Comparison of ENCODE assay signal across 25 mouse cellular contexts in the genomic region with DNA sequence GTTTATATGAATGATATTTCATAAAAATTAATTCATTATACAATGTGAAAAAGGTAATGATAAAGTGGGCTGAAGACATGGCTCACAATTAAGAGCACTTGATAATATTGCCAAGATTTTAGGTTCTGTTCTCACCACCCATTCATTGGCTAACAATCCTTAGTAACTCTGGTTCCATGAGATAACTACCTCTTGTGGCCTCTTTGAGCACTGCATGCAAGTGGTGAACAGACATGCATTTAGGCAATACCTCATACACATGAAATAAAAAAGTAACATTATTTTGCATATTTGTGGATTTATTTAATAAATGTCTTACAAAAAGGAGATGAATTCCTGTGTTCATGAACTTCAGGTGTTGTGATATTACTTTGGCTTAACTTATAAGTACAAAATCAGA.
DNase-seq lines count a peak whose midpoint lies in the region; ATAC-seq and TF ChIP-seq lines count a peak whose summit lies in the region.
"Had no signal": no experiment of that assay in that cellular context is flagged by ENCODE, and none has a peak within 500 bp of the region (broad histone marks: within the 10 kb centered on the region; RNA-seq: fewer than 3 reads in every experiment).

No protein-coding gene starts in this region.

- no peak overlapping the region for H3K4me2 ChIP-seq in kidney, postnatal 0 days (ENCODE audit: low read length)
- H3K4me2 ChIP-seq in lung, embryonic 14.5 days, result no peak overlapping the region
- no peak overlapping the region for H3K4me2 ChIP-seq in stomach, postnatal 0 days (replicated peaks; ENCODE audit: low read depth)
- H3K4me2 ChIP-seq: embryonic facial prominence, embryonic 15.5 days; forebrain, embryonic 15.5 days; heart, embryonic 15.5 days; hindbrain, embryonic 13.5 days had no signal

- TF ChIP-seq POLR2A in MEL (IDR thresholded peaks at IDR 0.05; ENCODE audit: control insufficient read depth in 1 of 2, insufficient read depth in 1 of 2, low read depth in 1 of 2, low read length in 2 of 2, poor library complexity in 1 of 2), result no peak

- no peak for TF ChIP-seq EP300 in MEL (IDR thresholded peaks at IDR 0.05; ENCODE audit: low read depth in 1 of 2, low read length in 2 of 2)
- TF ChIP-seq EP300 in stomach, postnatal 0 days (optimal IDR thresholded peaks at IDR 0.05), result no peak

- H3K4me3 ChIP-seq in kidney, postnatal 0 days (replicated peaks; ENCODE audit: low read depth, low read length), result no peak overlapping the region
- H3K4me3 ChIP-seq in lung, embryonic 14.5 days (ENCODE audit: low read depth, low read length), result no peak overlapping the region
- H3K4me3 ChIP-seq in MEL (ENCODE audit: control insufficient read depth in 1 of 2, insufficient read depth in 1 of 2, low read depth in 2 of 2, low read length in 2 of 2), result no peak overlapping the region
- no peak overlapping the region for H3K4me3 ChIP-seq in stomach, postnatal 0 days (ENCODE audit: low read depth, low read length)
- H3K4me3 ChIP-seq: embryonic facial prominence, embryonic 15.5 days; erythroblast, embryonic 14.5 days; forebrain, embryonic 10.5 days; forebrain, embryonic 15.5 days; heart, embryonic 10.5 days; heart, embryonic 15.5 days; hindbrain, embryonic 13.5 days had no signal

- 0 out of 2 replicates have a peak, but pooled peaks have one; percentile 3 for TF ChIP-seq CTCF in kidney, postnatal 0 days (IDR thresholded peaks at IDR 0.05; ENCODE audit: low read depth)
- TF ChIP-seq CTCF in lung, embryonic 14.5 days (IDR thresholded peaks at IDR 0.05; ENCODE audit: low read depth), result 0 out of 2 replicates have a peak, but pooled peaks have one; percentile 6
- TF ChIP-seq CTCF in MEL (IDR thresholded peaks at IDR 0.05 in 2 of 3, conservative IDR thresholded peaks at IDR 0.05 in 1 of 3; ENCODE audit: control insufficient read depth in 1 of 3, insufficient read depth in 1 of 3, low read depth in 2 of 3, low read length in 3 of 3, poor library complexity in 1 of 3, severe bottlenecking in 1 of 3), result peak in 2 of 3 experiments; percentile 29 to 46; a peak in 3 of 6 replicates
- 0 out of 2 replicates have a peak, but pooled peaks have one; percentile 6 for TF ChIP-seq CTCF in stomach, postnatal 0 days (IDR thresholded peaks at IDR 0.05; ENCODE audit: low read depth)

- no peaks in the 10 kb centered on the region for H3K9me3 ChIP-seq in kidney, postnatal 0 days (replicated peaks; ENCODE audit: low read length)
- no peaks in the 10 kb centered on the region for H3K9me3 ChIP-seq in lung, embryonic 14.5 days (ENCODE audit: low read depth, low read length)
- H3K9me3 ChIP-seq in MEL (replicated peaks; ENCODE audit: insufficient read depth, low read length), result no peaks in the 10 kb centered on the region
- H3K9me3 ChIP-seq in stomach, postnatal 0 days (ENCODE audit: control insufficient read depth, low read length), result no peaks in the 10 kb centered on the region
- H3K9me3 ChIP-seq: embryonic facial prominence, embryonic 15.5 days; forebrain, embryonic 10.5 days; forebrain, embryonic 15.5 days; G1E; heart, embryonic 10.5 days; heart, embryonic 15.5 days; hindbrain, embryonic 13.5 days had no signal

- peak; percentile 31 for TF ChIP-seq RAD21 in MEL (IDR thresholded peaks at IDR 0.05; ENCODE audit: low read depth, low read length)

- no peaks in the 10 kb centered on the region for H3K79me2 ChIP-seq in MEL (ENCODE audit: control insufficient read depth, insufficient read depth, low read length, poor library complexity)

- H3K4me1 ChIP-seq in kidney, postnatal 0 days (replicated peaks; ENCODE audit: insufficient read depth, low read length), result no peaks in the 10 kb centered on the region
- H3K4me1 ChIP-seq in lung, embryonic 14.5 days (ENCODE audit: insufficient read depth), result no peaks in the 10 kb centered on the region
- no peaks in the 10 kb centered on the region for H3K4me1 ChIP-seq in MEL (ENCODE audit: control insufficient read depth in 1 of 2, insufficient read depth in 2 of 2, low read length in 2 of 2)
- no peaks in the 10 kb centered on the region for H3K4me1 ChIP-seq in stomach, postnatal 0 days (replicated peaks; ENCODE audit: control insufficient read depth, insufficient read depth)
- H3K4me1 ChIP-seq: embryonic facial prominence, embryonic 15.5 days; forebrain, embryonic 10.5 days; forebrain, embryonic 15.5 days; heart, embryonic 10.5 days; heart, embryonic 15.5 days; hindbrain, embryonic 13.5 days had no signal

- H3K36me3 ChIP-seq in kidney, postnatal 0 days (ENCODE audit: insufficient read depth, low read length), result no peaks in the 10 kb centered on the region
- H3K36me3 ChIP-seq in lung, embryonic 14.5 days (ENCODE audit: insufficient read depth), result no peaks in the 10 kb centered on the region
- no peaks in the 10 kb centered on the region for H3K36me3 ChIP-seq in MEL (ENCODE audit: control insufficient read depth in 1 of 2, insufficient read depth in 2 of 2, low read length in 2 of 2)
- H3K36me3 ChIP-seq in stomach, postnatal 0 days (ENCODE audit: control insufficient read depth, insufficient read depth, low read length), result no peaks in the 10 kb centered on the region
- H3K36me3 ChIP-seq: embryonic facial prominence, embryonic 15.5 days; forebrain, embryonic 10.5 days; forebrain, embryonic 15.5 days; G1E; heart, embryonic 10.5 days; heart, embryonic 15.5 days; hindbrain, embryonic 13.5 days had no signal

- no peak for ATAC-seq in kidney, postnatal 0 days (replicated peaks; ENCODE audit: low FRiP score, low read depth)
- ATAC-seq in lung, embryonic 14.5 days (ENCODE audit: insufficient read depth), result no peak
- ATAC-seq in stomach, postnatal 0 days (ENCODE audit: low FRiP score, low TSS enrichment), result no peak
- ATAC-seq: forebrain, embryonic 15.5 days; intestine, embryonic 16.5 days; Patski had no signal

- no peaks in the 10 kb centered on the region for H3K27me3 ChIP-seq in kidney, postnatal 0 days (ENCODE audit: insufficient read depth, low read length)
- H3K27me3 ChIP-seq in lung, embryonic 14.5 days (ENCODE audit: insufficient read depth, low read length), result no peaks in the 10 kb centered on the region
- no peaks in the 10 kb centered on the region for H3K27me3 ChIP-seq in MEL (ENCODE audit: control insufficient read depth in 1 of 2, insufficient read depth in 2 of 2, low read length in 2 of 2)
- no peaks in the 10 kb centered on the region for H3K27me3 ChIP-seq in stomach, postnatal 0 days (ENCODE audit: control insufficient read depth, insufficient read depth, low read length)
- H3K27me3 ChIP-seq: CH12.LX; embryonic facial prominence, embryonic 15.5 days; forebrain, embryonic 15.5 days; heart, embryonic 15.5 days; hindbrain, embryonic 13.5 days; Patski had no signal

- no peak overlapping the region for H3K9ac ChIP-seq in kidney, postnatal 0 days (ENCODE audit: low read depth, low read length)
- H3K9ac ChIP-seq in lung, embryonic 14.5 days, result no peak overlapping the region
- no peak overlapping the region for H3K9ac ChIP-seq in MEL (ENCODE audit: control insufficient read depth, low read depth, low read length, poor library complexity, severe bottlenecking)
- no peak overlapping the region for H3K9ac ChIP-seq in stomach, postnatal 0 days (ENCODE audit: low read length)
- H3K9ac ChIP-seq: embryonic facial prominence, embryonic 15.5 days; forebrain, embryonic 15.5 days; heart, embryonic 15.5 days; hindbrain, embryonic 13.5 days had no signal

- DNase-seq in kidney, postnatal 0 days (ENCODE audit: low spot score), result no peak
- DNase-seq in kidney, adult 18-20 months, result no peak
- DNase-seq in lung, embryonic 14.5 days, result no peak
- DNase-seq in lung, postnatal 14 days, result no peak
- peak; percentile 51 for DNase-seq in MEL (ENCODE audit: low read depth, low spot score)
- DNase-seq in stomach, postnatal 0 days (ENCODE audit: low spot score), result no peak
- DNase-seq in adrenal gland, adult 18-20 months (ENCODE audit: low spot score in 2 of 2), result no peak
- DNase-seq: adrenal gland, postnatal 14 days; cerebellum, adult 2 months; cerebellum, postnatal 10 days; embryo, embryonic 11 days; gastrocnemius, postnatal 10 days; heart, adult 18-20 months; heart, postnatal 14 days had no signal

- no peak overlapping the region for H3K27ac ChIP-seq in kidney, postnatal 0 days
- H3K27ac ChIP-seq in lung, embryonic 14.5 days (ENCODE audit: low read depth), result no peak overlapping the region
- no peak overlapping the region for H3K27ac ChIP-seq in MEL (ENCODE audit: control insufficient read depth, low read depth, low read length)
- no peak overlapping the region for H3K27ac ChIP-seq in stomach, postnatal 0 days (replicated peaks)
- H3K27ac ChIP-seq: embryonic facial prominence, embryonic 15.5 days; forebrain, embryonic 10.5 days; forebrain, embryonic 15.5 days; heart, embryonic 10.5 days; heart, embryonic 15.5 days; hindbrain, embryonic 13.5 days had no signal

TF ChIP-seq in MEL, 35 proteins besides CTCF, POLR2A, EP300 and RAD21:
- TF ChIP-seq TAL1 (IDR thresholded peaks at IDR 0.05; ENCODE audit: low read length), result no peak
- TF ChIP-seq TCF12 (IDR thresholded peaks at IDR 0.05; ENCODE audit: low read depth, low read length), result no peak
- TF ChIP-seq ZMIZ1 (IDR thresholded peaks at IDR 0.05; ENCODE audit: low read depth, low read length), result no peak
- no peak for TF ChIP-seq NRF1 (IDR thresholded peaks at IDR 0.05; ENCODE audit: insufficient read depth, low read depth, low read length, poor library complexity, severe bottlenecking)
- peak; percentile 50 for TF ChIP-seq SMC3 (IDR thresholded peaks at IDR 0.05; ENCODE audit: low read depth, low read length)
